Mouse (Mus musculus) embryonic facial prominence, embryonic 12.5 days (tissue): Measurements from ENCODE around the gene C1qtnf2. TPM values are rescaled to one million over a fixed set of nuclear protein-coding genes. Genes with fewer than 3 reads are reported as not detected.

ENCODE experiments used
- ATAC-seq: fragments of 200-750 bp; cut with Nextera tagmentation; 2 replicates; pipeline ENCODE4 v1.8.0; 2017; ENCODE audit not compliant: insufficient number of reproducible peaks, insufficient read depth, low FRiP score, low TSS enrichment
- H3K27ac ChIP-seq: fragments of 300-500 bp; sonication (generic); 2 replicates; pipeline ENCODE4 v1.5.1; 2016; ENCODE audit warnings: mild to moderate bottlenecking
- H3K27me3 ChIP-seq: fragments of 300-500 bp; sonication (generic); 2 replicates; pipeline ENCODE4 v1.6.1; 2016; ENCODE audit warnings: mild to moderate bottlenecking, moderate library complexity
- H3K36me3 ChIP-seq: fragments of 300-500 bp; sonication (generic); 2 replicates; pipeline ENCODE4 v1.6.1; 2016; ENCODE audit warnings: mild to moderate bottlenecking
- H3K4me1 ChIP-seq: fragments of 300-500 bp; sonication (generic); 2 replicates; pipeline ENCODE4 v1.6.1; 2016
- H3K4me2 ChIP-seq: fragments of 300-500 bp; sonication (generic); replicated peaks from 2 replicates; pipeline ENCODE4 v1.6.1; 2016; ENCODE audit warnings: mild to moderate bottlenecking, moderate library complexity
- H3K4me3 ChIP-seq: fragments of 300-500 bp; sonication (generic); 2 replicates; pipeline ENCODE4 v1.5.1; 2016; ENCODE audit warnings: mild to moderate bottlenecking
- H3K9ac ChIP-seq: fragments of 300-500 bp; sonication (generic); 2 replicates; pipeline ENCODE4 v1.6.1; 2016; ENCODE audit warnings: mild to moderate bottlenecking, moderate library complexity
- H3K9me3 ChIP-seq: fragments of 300-500 bp; sonication (generic); 2 replicates; pipeline ENCODE4 v1.6.1; 2016; ENCODE audit warnings: mild to moderate bottlenecking, moderate library complexity
- WGBS: fragments of 180-500 bp; shearing (Covaris S2); methylation state at CpG from one replicate; pipeline ENCODE4 v1.1.7; 2016; 5-methylcytosine and 5-hydroxymethylcytosine counted together
- polyA plus RNA-seq: library from polyadenylated mRNA; unstranded; fragments of >200 nt; fragmentation: Nextera tagmentation; extraction: Ambion mirVana; gene quantifications from 2 replicates; pipeline ENCODE4 v1.2.1, GENCODE M21; 2016

The C1qtnf2 gene
- polyA plus RNA-seq = 6.8 and 7.3 TPM in 2 replicates

DNA sequence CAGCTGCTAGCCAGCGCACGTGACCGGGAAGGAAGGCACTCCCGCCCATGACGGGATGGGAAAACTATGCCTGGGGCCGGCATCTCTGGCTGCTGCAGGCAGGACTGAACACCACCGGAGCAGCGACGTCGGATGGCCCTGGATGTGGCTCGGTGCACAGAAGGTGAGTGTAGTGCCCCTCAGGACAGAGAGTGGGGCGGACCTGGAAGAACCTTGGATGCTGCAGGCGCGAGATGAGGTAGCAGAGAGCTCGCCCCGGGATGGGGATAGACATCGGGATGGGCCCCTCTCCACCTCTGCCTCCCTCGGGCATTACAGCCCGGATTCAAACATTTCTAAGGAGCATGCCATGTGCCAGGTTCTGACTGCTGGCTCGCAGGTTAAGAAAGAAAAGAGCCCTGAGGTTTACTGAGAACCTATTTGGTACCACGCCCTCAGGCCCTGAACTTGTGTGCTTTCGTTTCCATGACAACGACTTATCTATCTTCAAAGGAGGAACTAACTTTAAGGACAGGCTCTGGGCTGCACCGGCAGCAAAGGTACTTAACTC lies at the start of gene C1qtnf2:
TSS of gene C1qtnf2 (plus strand) at position 52 of the 550 bp plus-strand sequence.
- no peak; the same call in 1 of the 2 replicates for ATAC-seq
- 3% methylated on average over 24 of the region's 24 CpGs for WGBS
- Histone ChIP-seq H3K36me3 (no peaks in the 10 kb centered on the region), H3K4me2 (peak within 1 kb of the TSS; percentile 58), H3K27ac (no peak within 1 kb of the TSS), H3K27me3 (peaks cover 5% of the 10 kb centered on the region; the same call in 1 of the 2 replicates), H3K4me3 (peak within 1 kb of the TSS; percentile 25), H3K4me1 (peaks cover 9% of the 10 kb centered on the region), H3K9me3 (no peaks in the 10 kb centered on the region), H3K9ac (peak within 1 kb of the TSS; percentile 5; the same call in 1 of the 2 replicates)

DNA sequence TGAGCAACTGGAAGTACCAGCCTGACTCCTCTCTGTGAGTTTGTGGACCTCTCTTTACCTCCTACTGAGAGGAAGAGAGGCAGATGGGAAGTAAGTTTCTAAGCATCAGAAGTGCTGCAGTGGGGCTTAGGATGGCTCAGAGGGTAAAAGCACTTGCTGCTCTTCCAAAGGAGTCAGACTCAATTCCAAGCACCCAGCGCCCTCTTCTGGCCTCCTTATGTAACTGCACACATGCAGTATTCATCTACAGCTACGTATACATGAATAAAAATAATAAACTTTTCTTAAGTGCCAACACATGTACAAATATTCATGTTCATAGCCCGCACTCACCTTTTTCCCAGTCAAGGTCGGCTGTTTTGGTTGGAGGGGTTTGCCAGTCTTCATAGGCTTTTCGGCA lies 49.7 kb upstream of the C1qtnf2 start:
- peaks cover 5% of the 10 kb centered on the region; the same call in 1 of the 2 replicates for H3K36me3 ChIP-seq
- no peak overlapping the region for H3K4me2 ChIP-seq
- H3K27me3 ChIP-seq = no peaks in the 10 kb centered on the region
- no peak overlapping the region for H3K4me3 ChIP-seq
- H3K9ac ChIP-seq = no peak overlapping the region
- 75% methylated on average over 5 of the region's 5 CpGs for WGBS
- H3K4me1 ChIP-seq = peaks cover 6% of the 10 kb centered on the region; the same call in 1 of the 2 replicates
- no peak overlapping the region for H3K27ac ChIP-seq
- ATAC-seq = no peak
- H3K9me3 ChIP-seq = no peaks in the 10 kb centered on the region

DNA sequence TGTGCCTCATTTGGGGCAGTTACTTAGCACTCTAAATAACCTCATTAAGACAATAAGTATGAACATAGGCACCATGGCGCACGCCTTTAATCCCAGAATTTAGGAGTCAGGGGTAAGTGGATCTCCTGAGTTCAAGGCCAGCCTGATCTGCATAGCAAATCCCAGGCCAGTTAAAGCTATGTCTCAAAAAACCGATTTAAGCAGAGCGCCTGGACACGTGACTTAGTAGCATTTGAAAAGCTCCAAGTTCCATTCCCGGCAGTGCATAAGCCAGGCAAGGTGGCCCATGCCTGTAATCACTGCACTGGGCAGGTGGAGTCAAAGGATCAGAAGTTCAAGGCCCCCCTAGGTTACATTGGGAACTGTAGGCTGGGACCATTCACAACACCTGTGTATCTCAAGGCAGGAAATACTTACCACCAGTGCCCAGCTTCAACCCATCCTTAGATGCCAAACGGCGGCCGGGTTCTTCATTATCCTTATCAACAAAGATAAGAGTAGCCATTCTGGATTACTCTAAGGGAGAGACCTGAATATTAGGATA lies 48.8 kb upstream of the C1qtnf2 start:
- no peak overlapping the region for H3K9ac ChIP-seq
- H3K36me3 ChIP-seq = peaks cover 5% of the 10 kb centered on the region; the same call in 1 of the 2 replicates
- H3K27ac ChIP-seq = no peak overlapping the region
- H3K27me3 ChIP-seq = no peaks in the 10 kb centered on the region
- 92% methylated on average over 9 of the region's 9 CpGs for WGBS
- H3K4me2 ChIP-seq = peak overlapping the region; percentile 51
- H3K4me1 ChIP-seq = peaks cover 6% of the 10 kb centered on the region; the same call in 1 of the 2 replicates
- H3K9me3 ChIP-seq = no peaks in the 10 kb centered on the region
- peak overlapping the region; percentile 61; the same call in 1 of the 2 replicates for H3K4me3 ChIP-seq
- no peak for ATAC-seq

DNA sequence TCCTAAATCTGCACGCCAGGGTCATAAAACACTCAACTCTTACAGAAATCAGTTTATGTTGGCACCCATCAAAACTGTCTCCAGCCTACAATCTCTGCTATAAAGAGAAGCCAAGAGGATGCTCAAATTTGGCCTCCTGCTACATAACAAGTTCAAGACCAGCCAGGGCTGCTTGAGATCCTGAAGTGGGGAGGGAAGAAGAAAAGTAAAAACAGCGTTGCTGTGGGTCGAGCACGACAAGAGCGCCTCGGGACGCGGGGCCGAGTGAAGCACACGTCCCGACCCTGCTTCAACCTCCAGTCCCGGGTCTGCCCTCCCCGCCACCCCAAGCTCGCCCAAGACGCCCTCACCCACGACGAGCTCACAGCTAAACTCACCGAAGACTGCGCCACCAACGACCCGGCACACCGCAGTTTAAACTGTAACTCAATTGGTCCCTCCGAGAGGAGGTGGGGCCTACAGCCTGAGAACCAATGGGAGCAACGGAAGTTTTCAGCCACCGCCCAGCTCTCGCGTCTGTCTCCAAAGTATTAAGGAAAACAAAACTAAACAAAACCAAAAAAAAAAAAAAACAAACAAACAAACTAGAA lies 48.2 kb upstream of the C1qtnf2 start, which contains the start of gene Pttg1:
TSS of gene Pttg1 (minus strand) at position 428 of the 590 bp plus-strand sequence.
- no peaks in the 10 kb centered on the region for H3K9me3 ChIP-seq
- peak within 1 kb of the TSS; percentile 51 for H3K4me2 ChIP-seq
- 0 out of 2 replicates have a peak within 1 kb of the TSS, but pooled peaks have one; percentile 57 for H3K27ac ChIP-seq
- peak within 1 kb of the TSS; percentile 58 for H3K9ac ChIP-seq
- H3K4me1 ChIP-seq = peaks cover 6% of the 10 kb centered on the region; the same call in 1 of the 2 replicates
- peak within 1 kb of the TSS; percentile 61 for H3K4me3 ChIP-seq
- H3K36me3 ChIP-seq = peaks cover 5% of the 10 kb centered on the region; the same call in 1 of the 2 replicates
- peak; percentile 95 for ATAC-seq
- H3K27me3 ChIP-seq = no peaks in the 10 kb centered on the region
- 4% methylated on average over 26 of the region's 27 CpGs for WGBS

DNA sequence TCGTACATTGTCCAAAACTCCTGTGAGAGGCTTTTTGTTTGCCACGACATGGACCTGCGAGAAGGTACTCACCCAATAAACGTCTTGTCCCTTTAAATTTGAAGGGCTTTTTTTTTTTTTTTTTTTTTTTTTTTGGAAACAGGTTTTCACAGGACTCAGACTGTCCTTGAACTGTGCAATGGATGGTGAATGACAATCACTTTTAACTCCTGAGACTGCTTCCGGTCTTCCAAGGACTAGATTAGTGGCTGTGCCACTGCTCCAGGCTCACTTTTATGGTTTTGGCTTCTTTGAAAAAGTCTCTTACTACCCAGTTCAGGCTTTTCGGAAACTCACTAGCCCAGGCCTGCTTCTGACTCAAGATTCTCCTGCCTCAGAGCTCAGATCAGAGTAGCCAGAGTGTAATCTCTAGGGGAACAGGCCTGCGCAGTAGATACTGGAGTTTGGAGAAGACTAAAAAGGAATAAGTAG lies 47.6 kb upstream of the C1qtnf2 start:
- Histone ChIP-seq H3K4me3 (peak overlapping the region; percentile 61), H3K4me1 (peaks cover 6% of the 10 kb centered on the region; the same call in 1 of the 2 replicates), H3K9ac (no peak overlapping the region), H3K9me3 (no peaks in the 10 kb centered on the region), H3K27me3 (no peaks in the 10 kb centered on the region), H3K4me2 (peak overlapping the region; percentile 51), H3K36me3 (peaks cover 5% of the 10 kb centered on the region; the same call in 1 of the 2 replicates), H3K27ac (0 out of 2 replicates have a peak overlapping the region, but pooled peaks have one; percentile 57)
- ATAC-seq = peak; percentile 62; the same call in 1 of the 2 replicates
- WGBS = 18% methylated on average over 7 of the region's 7 CpGs

DNA sequence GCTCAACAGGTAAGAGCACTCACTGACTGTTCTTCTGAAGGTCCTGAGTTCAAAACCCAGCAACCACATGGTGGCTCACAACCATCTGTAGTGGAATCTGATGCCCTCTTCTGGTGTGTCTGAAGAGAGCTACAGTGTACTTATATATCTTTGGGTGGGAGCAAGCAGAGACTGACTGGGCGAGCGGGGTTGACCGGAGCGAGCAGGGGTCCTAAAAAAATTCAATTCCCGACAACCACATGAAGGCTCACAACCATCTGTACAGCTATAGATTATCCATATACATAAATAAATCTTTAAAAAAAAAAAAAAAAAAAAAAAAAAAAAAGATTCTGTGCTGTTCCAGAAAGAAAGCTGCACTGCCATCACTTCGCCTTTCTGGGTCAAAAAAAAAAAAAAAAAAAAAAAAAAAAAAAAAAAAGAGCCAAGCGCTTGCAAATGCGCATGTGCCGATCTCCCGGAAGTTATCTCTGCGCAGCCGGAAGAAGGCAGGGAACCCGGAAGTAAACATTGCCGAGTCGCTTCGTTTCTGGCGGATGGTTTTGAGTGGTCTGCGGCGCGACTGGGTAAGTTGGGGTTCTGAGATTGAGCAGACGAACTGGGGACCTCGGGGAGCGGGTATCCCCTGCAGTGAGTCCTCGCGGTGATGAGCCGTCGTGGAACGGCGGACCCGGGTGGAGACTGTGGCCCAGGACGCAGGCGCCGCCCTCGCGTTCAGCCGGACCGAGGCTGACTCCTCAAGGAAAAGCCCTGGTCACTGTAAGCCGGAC lies 40.6 kb upstream of the C1qtnf2 start, which contains the start of gene Slu7:
TSS of gene Slu7 (plus strand) at position 491 of the 770 bp plus-strand sequence.
- H3K9me3 ChIP-seq = no peaks in the 10 kb centered on the region
- WGBS = 8% methylated on average over 38 of the region's 38 CpGs
- H3K9ac ChIP-seq = peak within 1 kb of the TSS; percentile 60
- peak within 1 kb of the TSS; percentile 72 for H3K4me3 ChIP-seq
- H3K27me3 ChIP-seq = no peaks in the 10 kb centered on the region
- peaks cover 9% of the 10 kb centered on the region; the same call in 1 of the 2 replicates for H3K36me3 ChIP-seq
- no peak within 1 kb of the TSS for H3K27ac ChIP-seq
- H3K4me1 ChIP-seq = peaks cover 7% of the 10 kb centered on the region
- peak; percentile 69 for ATAC-seq
- H3K4me2 ChIP-seq = peak within 1 kb of the TSS; percentile 85

DNA sequence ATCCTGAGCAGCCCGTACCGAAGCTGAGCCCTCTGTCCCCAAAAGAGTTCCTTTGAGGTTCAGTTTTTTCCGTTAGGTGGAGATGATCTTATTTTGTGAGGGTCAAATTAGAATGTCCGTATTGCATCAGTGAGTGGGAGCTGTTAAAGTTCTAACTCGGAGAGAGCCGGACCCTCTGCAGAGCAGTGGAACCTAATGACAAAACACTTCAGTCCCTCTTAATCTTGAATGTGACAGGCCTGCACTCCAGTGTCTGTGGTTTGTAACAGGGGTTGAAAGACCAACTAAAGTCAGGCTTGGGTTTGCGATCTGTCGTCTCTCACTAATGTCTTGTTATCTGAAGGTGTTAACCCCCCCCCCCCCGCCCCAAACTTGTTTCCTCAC lies 40.1 kb upstream of the C1qtnf2 start:
- peaks cover 7% of the 10 kb centered on the region for H3K4me1 ChIP-seq
- no peaks in the 10 kb centered on the region for H3K27me3 ChIP-seq
- H3K9ac ChIP-seq = peak overlapping the region; percentile 60
- peak overlapping the region; percentile 72 for H3K4me3 ChIP-seq
- peak overlapping the region; percentile 85 for H3K4me2 ChIP-seq
- H3K36me3 ChIP-seq = peaks cover 13% of the 10 kb centered on the region
- peak; percentile 41; the same call in 1 of the 2 replicates for ATAC-seq
- no peaks in the 10 kb centered on the region for H3K9me3 ChIP-seq
- 5% methylated on average over 9 of the region's 9 CpGs for WGBS
- no peak overlapping the region for H3K27ac ChIP-seq

DNA sequence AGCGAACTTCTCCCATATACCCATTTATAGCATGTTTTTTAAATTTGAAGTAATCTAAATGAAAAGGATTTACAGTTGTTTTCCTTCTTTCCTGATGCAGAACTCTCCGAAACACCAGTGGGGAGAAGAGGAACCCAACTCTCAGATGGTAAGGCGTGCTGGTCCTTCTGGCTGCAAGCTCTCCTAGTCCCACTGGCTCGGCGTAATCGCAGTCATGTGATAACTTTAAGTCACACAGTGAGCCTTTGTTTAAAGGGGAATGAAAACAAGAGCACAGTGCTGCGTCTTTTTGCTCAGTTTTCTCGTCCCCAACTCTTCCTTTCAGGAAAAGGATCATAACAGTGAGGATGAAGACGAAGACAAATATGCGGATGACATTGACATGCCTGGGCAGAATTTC lies 33.0 kb upstream of the C1qtnf2 start:
- H3K9ac ChIP-seq = no peak overlapping the region
- H3K4me3 ChIP-seq = no peak overlapping the region
- no peak overlapping the region for H3K4me2 ChIP-seq
- 88% methylated on average over 10 of the region's 10 CpGs for WGBS
- H3K27ac ChIP-seq = no peak overlapping the region
- no peaks in the 10 kb centered on the region for H3K4me1 ChIP-seq
- peaks cover 81% of the 10 kb centered on the region for H3K36me3 ChIP-seq
- no peak for ATAC-seq
- H3K27me3 ChIP-seq = no peaks in the 10 kb centered on the region
- H3K9me3 ChIP-seq = no peaks in the 10 kb centered on the region

DNA sequence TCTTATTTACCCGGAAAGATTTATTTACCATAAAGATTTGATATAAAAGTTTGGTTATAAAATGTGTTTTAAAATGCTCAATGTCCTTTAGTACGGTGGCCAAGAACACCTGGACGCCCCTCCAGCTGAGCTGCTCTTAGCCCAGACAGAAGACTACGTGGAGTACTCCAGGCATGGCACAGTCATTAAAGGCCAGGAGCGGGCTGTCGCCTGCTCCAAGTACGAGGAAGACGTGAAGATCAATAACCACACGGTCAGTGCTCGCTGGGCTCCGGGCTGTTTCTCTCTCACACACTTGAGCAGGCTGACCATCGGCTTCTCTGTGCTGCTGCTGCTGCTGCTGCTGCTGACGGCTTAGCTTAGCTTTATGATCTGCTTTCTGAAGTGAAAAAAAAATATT lies 30.9 kb upstream of the C1qtnf2 start:
- Histone ChIP-seq H3K27me3 (no peaks in the 10 kb centered on the region), H3K4me1 (no peaks in the 10 kb centered on the region), H3K9ac (no peak overlapping the region), H3K36me3 (peaks cover 86% of the 10 kb centered on the region), H3K4me2 (no peak overlapping the region), H3K27ac (no peak overlapping the region), H3K4me3 (no peak overlapping the region), H3K9me3 (no peaks in the 10 kb centered on the region)
- WGBS = 96% methylated on average over 13 of the region's 13 CpGs
- ATAC-seq = no peak

DNA sequence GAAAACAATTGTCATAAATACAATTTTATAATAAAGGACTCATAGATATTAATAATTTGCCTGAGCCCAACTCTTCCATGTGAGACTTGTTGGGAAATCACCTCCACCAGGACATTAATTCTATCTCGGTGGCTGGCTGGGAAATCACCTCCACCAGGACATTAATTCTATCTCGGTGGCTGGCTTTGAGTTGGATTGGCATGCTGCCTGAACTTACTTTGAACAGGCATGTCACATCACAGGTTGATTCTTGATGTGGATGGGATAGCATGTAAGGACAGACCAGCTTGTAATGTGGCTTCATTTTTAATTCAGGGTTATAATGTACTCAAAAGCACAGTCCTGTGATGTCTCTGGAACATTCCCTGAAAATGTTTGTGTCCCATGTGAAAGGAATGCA lies 24.2 kb upstream of the C1qtnf2 start:
- H3K27me3 ChIP-seq = no peaks in the 10 kb centered on the region
- no peak overlapping the region for H3K4me2 ChIP-seq
- H3K9me3 ChIP-seq = no peaks in the 10 kb centered on the region
- H3K9ac ChIP-seq = no peak overlapping the region
- H3K4me3 ChIP-seq = no peak overlapping the region
- 89% methylated on average over 2 of the region's 2 CpGs for WGBS
- no peaks in the 10 kb centered on the region for H3K4me1 ChIP-seq
- peaks cover 26% of the 10 kb centered on the region for H3K36me3 ChIP-seq
- no peak for ATAC-seq
- H3K27ac ChIP-seq = no peak overlapping the region

DNA sequence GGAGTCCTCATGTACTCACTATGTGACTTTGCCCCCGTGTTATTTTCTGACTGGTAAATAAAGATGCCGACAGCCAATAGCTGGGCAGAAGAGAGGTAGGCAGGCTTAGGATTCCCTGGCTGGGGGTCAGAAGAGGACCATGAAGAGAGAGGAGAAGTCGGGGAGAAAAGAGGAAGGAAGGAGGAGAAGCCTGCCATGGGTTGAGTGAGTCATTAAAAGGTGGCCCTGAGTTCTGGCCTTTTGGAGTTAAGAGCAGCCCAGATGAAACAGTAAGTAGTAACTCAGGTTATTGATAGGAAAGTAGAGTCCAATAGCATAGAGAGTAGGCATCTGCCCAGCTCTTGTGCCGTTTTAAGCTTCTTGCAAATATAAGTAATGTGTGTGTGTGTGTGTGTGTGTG lies 22.8 kb upstream of the C1qtnf2 start:
- Histone ChIP-seq H3K9ac (no peak overlapping the region), H3K4me2 (no peak overlapping the region), H3K4me1 (no peaks in the 10 kb centered on the region), H3K36me3 (peaks cover 12% of the 10 kb centered on the region), H3K4me3 (no peak overlapping the region), H3K27ac (no peak overlapping the region), H3K9me3 (no peaks in the 10 kb centered on the region), H3K27me3 (no peaks in the 10 kb centered on the region)
- ATAC-seq = no peak
- 74% methylated on average over 4 of the region's 4 CpGs for WGBS
